18 mouse cellular contexts compared by ENCODE assay signal in the genomic region with DNA sequence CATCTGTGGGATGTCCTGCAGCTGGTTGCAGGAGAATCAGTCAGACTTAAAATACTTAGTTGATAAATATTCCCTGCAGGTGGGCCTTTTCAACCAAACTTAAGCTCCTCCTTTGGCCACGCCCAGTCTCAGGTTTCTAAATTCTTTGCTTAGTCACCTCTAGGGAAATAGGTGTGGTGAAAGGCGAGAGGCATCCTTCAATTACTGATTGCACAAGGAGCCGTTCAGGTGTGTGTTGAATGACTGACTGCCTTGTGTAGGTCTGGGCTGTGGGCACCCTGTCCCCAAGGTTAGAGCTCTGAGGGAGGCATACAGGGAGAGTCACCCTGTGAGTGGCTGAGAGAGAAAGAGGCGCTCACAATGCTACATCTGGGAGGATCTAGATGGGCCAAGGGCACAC. TPM values are rescaled to one million over a fixed set of nuclear protein-coding genes. Genes with fewer than 3 reads are reported as not detected.
A peak's percentile ranks its signal among the peaks of the same experiment; 100 is the strongest.
DNase-seq lines count a peak whose midpoint lies in the region; ATAC-seq and TF ChIP-seq lines count a peak whose summit lies in the region.
"Had no signal": no experiment of that assay in that cellular context is flagged by ENCODE, and none has a peak within 500 bp of the region (broad histone marks: within the 10 kb centered on the region; RNA-seq: fewer than 3 reads in every experiment).

No protein-coding gene starts in this region.

- 43% methylated on average over 4 of the region's 4 CpGs for WGBS in lung, embryonic 14.5 days
- 55% methylated on average over 4 of the region's 4 CpGs for WGBS in intestine, embryonic 16.5 days
- WGBS in stomach, embryonic 15.5 days: 48% methylated on average over 4 of the region's 4 CpGs

- H3K4me3 ChIP-seq in gastrocnemius, adult 2 months: peak overlapping the region; percentile 50
- H3K4me3 ChIP-seq in lung, embryonic 14.5 days (ENCODE audit: low read depth, low read length): no peak overlapping the region
- no peak overlapping the region for H3K4me3 ChIP-seq in intestine, embryonic 16.5 days (ENCODE audit: low read length)
- no peak overlapping the region for H3K4me3 ChIP-seq in stomach, embryonic 15.5 days (replicated peaks)
- H3K4me3 ChIP-seq: embryonic facial prominence, embryonic 13.5 days; midbrain, embryonic 10.5 days had no signal

- H3K9ac ChIP-seq in lung, embryonic 14.5 days: no peak overlapping the region
- no peak overlapping the region for H3K9ac ChIP-seq in intestine, embryonic 16.5 days (ENCODE audit: low read depth, low read length)
- no peak overlapping the region for H3K9ac ChIP-seq in stomach, embryonic 15.5 days
- H3K9ac ChIP-seq: embryonic facial prominence, embryonic 13.5 days; liver, embryonic 14.5 days had no signal

- no peaks in the 10 kb centered on the region for H3K9me3 ChIP-seq in lung, embryonic 14.5 days (ENCODE audit: low read depth, low read length)
- no peaks in the 10 kb centered on the region for H3K9me3 ChIP-seq in intestine, embryonic 16.5 days (ENCODE audit: control insufficient read depth, low read length)
- H3K9me3 ChIP-seq in stomach, embryonic 15.5 days: no peaks in the 10 kb centered on the region
- H3K9me3 ChIP-seq: embryonic facial prominence, embryonic 13.5 days; midbrain, embryonic 10.5 days had no signal

- intact Hi-C loops in gastrocnemius, adult 2 months (cut with DNase I): loop anchor here (2.0 kb wide), 2 partner anchors 50 to 78 kb away; partner anchors contain the start of gene Rbm20

- no peaks in the 10 kb centered on the region for H3K27me3 ChIP-seq in lung, embryonic 14.5 days (ENCODE audit: insufficient read depth, low read length)
- no peaks in the 10 kb centered on the region for H3K27me3 ChIP-seq in intestine, embryonic 16.5 days (replicated peaks; ENCODE audit: control insufficient read depth, insufficient read depth, low read length)
- H3K27me3 ChIP-seq in stomach, embryonic 15.5 days (replicated peaks): no peaks in the 10 kb centered on the region
- H3K27me3 ChIP-seq: embryonic facial prominence, embryonic 13.5 days had no signal

- no peaks in the 10 kb centered on the region for H3K36me3 ChIP-seq in lung, embryonic 14.5 days (ENCODE audit: insufficient read depth)
- no peaks in the 10 kb centered on the region for H3K36me3 ChIP-seq in intestine, embryonic 16.5 days (ENCODE audit: control insufficient read depth, insufficient read depth, low read length)
- no peaks in the 10 kb centered on the region for H3K36me3 ChIP-seq in stomach, embryonic 15.5 days
- H3K36me3 ChIP-seq: embryonic facial prominence, embryonic 13.5 days; midbrain, embryonic 10.5 days had no signal

- no peak for TF ChIP-seq CTCF in gastrocnemius, adult 2 months (IDR thresholded peaks at IDR 0.05)
- no peak for TF ChIP-seq CTCF in lung, embryonic 14.5 days (IDR thresholded peaks at IDR 0.05; ENCODE audit: low read depth)

- DNase-seq in gastrocnemius, adult 2 months: no peak
- no peak for DNase-seq in gastrocnemius, adult 8-10 months (ENCODE audit: low spot score in 2 of 2)
- DNase-seq in lung, embryonic 14.5 days: peak; percentile 60
- no peak for DNase-seq in lung, postnatal 14 days
- DNase-seq in cerebellum, adult 9-11 months: no peak
- DNase-seq in layer of hippocampus, adult 11-12 months (ENCODE audit: low spot score): no peak
- DNase-seq: adrenal gland, postnatal 36 days; cerebellum, postnatal 14 days; kidney, adult 18-20 months; kidney, postnatal 25 days; right cerebral cortex, postnatal 25 days; thymus, postnatal 36 days had no signal

- no peak overlapping the region for H3K4me2 ChIP-seq in lung, embryonic 14.5 days
- H3K4me2 ChIP-seq in intestine, embryonic 16.5 days (ENCODE audit: low read depth, low read length): no peak overlapping the region
- H3K4me2 ChIP-seq in stomach, embryonic 15.5 days: no peak overlapping the region

- peak; percentile 53 for ATAC-seq in lung, embryonic 14.5 days (ENCODE audit: insufficient read depth)
- peak; percentile 74; the same call in 1 of the 2 replicates for ATAC-seq in intestine, embryonic 16.5 days
- ATAC-seq in stomach, embryonic 15.5 days (ENCODE audit: insufficient read depth, low FRiP score, low read depth): peak; percentile 68
- ATAC-seq: forebrain, embryonic 14.5 days had no signal

- H3K4me1 ChIP-seq in lung, embryonic 14.5 days (ENCODE audit: insufficient read depth): no peaks in the 10 kb centered on the region
- no peaks in the 10 kb centered on the region for H3K4me1 ChIP-seq in intestine, embryonic 16.5 days (ENCODE audit: control insufficient read depth, insufficient read depth, low read length)
- H3K4me1 ChIP-seq in stomach, embryonic 15.5 days: 0 out of 2 replicates have a peak, but pooled peaks cover 6% of the 10 kb centered on the region

- H3K27ac ChIP-seq in gastrocnemius, adult 2 months: peak overlapping the region; percentile 95
- no peak overlapping the region for H3K27ac ChIP-seq in lung, embryonic 14.5 days (ENCODE audit: low read depth)
- H3K27ac ChIP-seq in intestine, embryonic 16.5 days (ENCODE audit: low read length): no peak overlapping the region
- no peak overlapping the region for H3K27ac ChIP-seq in stomach, embryonic 15.5 days
- H3K27ac ChIP-seq: embryonic facial prominence, embryonic 13.5 days; liver, embryonic 14.5 days; midbrain, embryonic 10.5 days had no signal

RNA-seq across cellular contexts. Expression of gene Rbm20, which starts 50.2 kb away (rescaled TPM):
- total RNA-seq in gastrocnemius, adult 2 months (2021): 10 to 100 TPM; 72.6 to 73.2 TPM
- 10 to 100 TPM; 70.2 to 89.8 (median 84.0) TPM for total RNA-seq in gastrocnemius, adult 8-10 months (2022)
- polyA plus RNA-seq in lung, embryonic 14.5 days (2014; fragmentation: Nextera tagmentation; extraction: Ambion mirVana): 0.59 and 1.2 TPM in 2 replicates
- polyA plus RNA-seq in intestine, embryonic 16.5 days (2015; fragmentation: Nextera tagmentation; extraction: Ambion mirVana): 0.83 and 1.1 TPM in 2 replicates
- 0.59 and 0.96 TPM in 2 replicates for polyA plus RNA-seq in stomach, embryonic 15.5 days (2015; fragmentation: Nextera tagmentation; extraction: Ambion mirVana)
